Mouse (Mus musculus) fibroblast of lung, adult 2 months (primary cell): ENCODE measurements at regions not wholly inside any gene's neighbourhood (a gene's known extent, or its start where the extent isn't known, plus 50 kb on each side); places are given as distances from the start of the nearest gene placed in this dataset.

ENCODE experiments used
- DNase-seq: peaks from one replicate; pipeline ENCODE4 v3.0.0-alpha.2; 2011; ENCODE audit warnings: low read depth

- peak; percentile 11 for DNase-seq
These were observed 266.9 kb downstream of the Dhx15 start for GRCm38 (mm10) chr5:51923417-51923816.

- no peak for DNase-seq
These were observed 267.3 kb downstream of the Dhx15 start for GRCm38 (mm10) chr5:51922973-51923372.

- DNase-seq = no peak
These were observed 267.8 kb downstream of the Dhx15 start for GRCm38 (mm10) chr5:51922494-51922893.

DNA sequence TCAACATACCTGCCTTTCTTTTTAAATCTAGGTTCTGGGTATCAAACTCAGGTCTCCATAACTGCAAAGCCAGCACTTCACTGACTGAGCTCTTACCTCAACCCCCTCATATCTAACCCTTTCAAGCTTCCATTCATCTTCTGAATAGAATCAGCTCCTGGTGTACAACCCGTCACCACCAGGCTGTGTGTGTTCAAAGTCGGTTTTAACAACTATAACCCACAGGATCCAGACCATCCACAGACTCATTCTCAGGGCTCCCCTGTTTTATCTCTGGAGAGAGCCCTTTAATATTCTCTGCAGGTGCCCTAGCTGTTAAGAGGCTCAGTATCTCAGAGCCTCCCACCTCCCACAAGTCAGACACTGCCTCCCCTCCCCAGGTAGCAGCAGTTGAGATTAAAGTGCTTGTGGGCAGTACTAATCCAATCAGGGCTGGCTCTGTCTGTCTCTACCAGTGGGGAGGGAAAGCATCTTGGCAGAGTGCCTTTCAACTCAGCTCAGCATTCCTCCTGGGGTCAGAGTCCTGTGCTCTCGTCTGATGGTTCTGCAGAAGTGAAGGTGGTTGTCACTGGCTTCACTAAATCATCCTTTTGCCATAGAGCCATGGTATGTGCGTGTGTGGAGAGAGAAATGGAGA lies 272.4 kb downstream of the Dhx15 start:
- DNase-seq = no peak

GRCm38 (mm10) chr5:51914731-51915130 lies 275.6 kb downstream of the Dhx15 start:
- DNase-seq = no peak

DNA sequence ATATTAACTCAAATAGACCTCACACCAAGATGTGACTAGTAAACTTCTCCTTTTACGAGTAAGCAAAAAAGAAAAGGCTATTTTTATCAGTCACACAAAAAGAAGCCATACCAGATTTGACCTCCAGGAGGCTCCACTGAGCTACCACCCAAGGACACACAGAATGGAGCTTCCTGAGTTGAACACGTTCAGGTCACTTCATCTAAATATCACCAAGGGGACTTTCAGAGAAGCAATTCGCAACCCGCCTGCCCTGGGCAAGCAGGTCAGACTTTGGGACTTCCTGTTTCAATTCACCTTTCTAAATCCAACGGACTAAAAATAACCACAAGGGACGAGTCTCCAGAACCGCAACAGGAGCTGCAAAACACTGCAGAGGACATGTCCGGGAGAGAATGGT lies 281.5 kb downstream of the Dhx15 start:
- DNase-seq = no peak

- no peak for DNase-seq
These were observed 283.8 kb downstream of the Dhx15 start for GRCm38 (mm10) chr5:51906315-51907109.

DNA sequence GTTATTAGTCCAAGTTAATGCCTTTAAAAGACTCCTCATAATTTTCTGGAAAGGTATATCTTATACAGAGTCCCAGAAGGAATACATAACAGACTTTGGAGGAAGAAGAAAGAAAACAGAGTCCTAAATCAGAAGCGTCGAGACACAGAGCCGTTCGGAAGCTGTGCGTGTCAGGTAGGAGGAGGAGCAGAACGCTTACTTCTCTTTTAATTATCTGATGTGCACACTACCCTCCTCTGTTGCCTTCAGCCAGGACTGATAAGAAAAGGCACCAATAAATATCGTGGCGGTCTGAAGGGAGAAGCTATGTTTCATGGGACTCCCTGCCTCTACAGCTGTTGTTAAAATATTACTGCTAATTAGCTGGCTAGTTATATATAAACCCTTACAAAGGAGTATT lies 296.2 kb downstream of the Dhx15 start:
- DNase-seq = no peak

DNA sequence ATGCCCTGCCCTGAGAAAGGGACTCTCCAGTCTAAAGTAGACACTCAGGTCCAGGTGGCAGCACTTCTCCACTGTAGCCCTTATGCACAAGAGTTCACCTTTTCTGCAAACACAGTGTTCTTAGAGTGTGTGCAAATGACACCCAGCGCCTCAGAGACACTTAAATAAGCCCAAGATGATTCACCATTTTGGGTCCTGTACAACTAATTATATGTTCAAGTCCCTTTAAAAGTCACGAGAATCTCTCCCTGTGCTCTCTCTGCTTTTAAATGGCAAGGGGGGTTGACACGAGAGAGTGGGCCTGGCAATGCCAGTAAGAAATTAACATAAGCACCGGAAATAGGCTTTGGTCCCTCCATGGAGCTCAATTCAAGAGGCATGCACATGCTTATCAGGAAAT lies 299.0 kb downstream of the Dhx15 start:
- no peak for DNase-seq

GRCm38 (mm10) chr5:51888404-51888803 lies 301.9 kb downstream of the Dhx15 start:
- DNase-seq = no peak

GRCm38 (mm10) chr5:51882594-51882993 lies 307.7 kb downstream of the Dhx15 start:
- no peak for DNase-seq

DNA sequence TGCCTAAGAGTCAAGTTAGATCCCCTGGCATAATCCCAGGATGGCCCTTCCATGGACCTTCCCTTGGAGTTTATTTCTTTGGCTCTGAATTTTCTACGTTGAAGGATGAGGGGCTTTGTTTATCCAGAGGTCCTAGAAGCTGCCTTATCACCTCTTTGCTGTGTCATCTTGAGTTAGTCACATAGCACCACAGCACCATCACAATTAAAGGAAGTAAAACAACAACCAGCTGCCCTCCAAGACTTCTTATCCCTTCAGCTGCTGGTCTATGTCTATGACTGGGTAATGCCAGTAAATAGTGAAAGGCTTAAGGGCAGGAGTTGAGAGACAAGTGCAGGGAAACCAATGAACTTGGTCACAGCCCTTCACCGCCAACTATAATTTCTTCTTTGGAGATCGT lies 308.1 kb downstream of the Dhx15 start:
- DNase-seq = no peak

DNA sequence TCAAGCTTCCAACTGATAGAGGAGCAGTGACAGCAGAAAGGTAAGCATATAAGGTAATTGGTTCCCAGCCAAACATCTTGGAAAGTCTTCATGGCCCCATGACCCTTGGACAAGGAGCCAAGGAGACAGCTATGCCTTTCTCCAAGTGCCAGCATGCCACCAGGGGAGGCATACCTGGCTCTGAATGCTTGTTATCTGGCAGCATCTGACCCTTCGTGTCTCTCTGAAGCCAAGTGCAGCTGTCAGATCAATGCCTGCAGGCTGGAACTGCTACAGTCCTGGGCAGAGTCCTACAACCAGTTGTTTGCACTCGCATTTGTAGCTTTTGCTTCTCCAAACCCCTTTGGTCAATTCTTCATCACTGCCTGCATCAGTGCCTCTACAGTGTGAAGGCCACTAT lies 309.3 kb upstream of the Ppargc1a start:
- no peak for DNase-seq

DNA sequence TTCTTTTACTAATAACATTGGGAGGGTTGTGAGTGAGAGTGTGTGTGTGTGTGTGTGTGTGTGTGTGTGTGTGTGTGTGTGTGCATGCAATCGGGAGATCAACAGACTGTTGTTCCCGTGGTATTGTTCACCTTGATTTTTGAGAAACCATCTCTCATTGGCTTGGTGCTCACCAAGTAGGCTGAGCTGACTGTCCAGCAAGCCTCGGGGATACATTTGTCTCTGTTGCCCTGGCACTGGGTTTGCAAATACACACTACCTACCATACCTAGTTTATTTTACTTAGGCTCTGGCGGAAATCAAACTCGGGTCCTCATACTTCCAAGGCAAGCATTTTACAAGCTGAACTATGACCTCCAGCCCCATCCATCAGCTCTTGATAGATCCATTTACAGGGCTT lies 306.0 kb upstream of the Ppargc1a start:
- no peak for DNase-seq

DNA sequence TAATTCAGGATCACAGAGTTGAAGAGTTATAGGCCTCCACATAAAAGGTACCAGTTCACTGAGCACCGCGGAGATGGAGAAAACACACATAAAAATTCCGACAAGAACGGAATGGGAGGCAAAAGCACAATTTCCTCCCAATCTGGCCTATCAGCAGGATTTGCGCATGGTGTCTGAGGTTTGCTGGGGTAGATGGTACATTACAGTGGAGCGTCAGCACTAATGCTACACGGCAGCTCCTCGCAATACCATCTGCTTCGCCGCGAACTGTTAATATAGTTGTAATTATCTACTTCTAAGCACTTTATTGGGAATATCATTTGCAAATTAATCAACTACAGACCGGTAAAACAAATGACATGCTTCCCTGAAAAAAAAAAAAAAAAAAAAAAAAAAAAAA lies 304.2 kb upstream of the Ppargc1a start:
- no peak for DNase-seq

DNA sequence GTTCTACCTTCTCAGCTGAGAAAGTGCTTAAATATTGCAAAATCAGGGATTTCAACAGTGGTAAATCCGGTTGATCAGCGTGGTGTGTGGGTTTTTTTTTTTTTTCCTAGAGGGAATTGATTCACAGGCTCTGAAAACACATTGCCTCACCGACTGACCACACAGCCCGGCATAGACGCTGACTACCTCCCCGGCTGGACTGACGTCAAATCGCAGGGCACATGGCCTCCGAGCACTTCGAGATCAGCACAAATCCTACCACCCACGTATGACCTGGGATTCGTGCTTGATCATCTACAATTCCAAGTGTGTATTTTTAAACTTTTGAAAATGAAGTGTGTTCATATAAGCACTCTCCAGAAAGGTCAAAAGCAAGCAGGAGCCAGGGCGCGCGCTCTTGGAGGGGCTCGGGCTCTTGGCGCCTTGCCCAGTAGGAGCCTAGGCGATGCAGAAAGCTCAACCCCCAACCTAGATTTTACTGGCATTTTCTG lies 300.7 kb upstream of the Ppargc1a start:
- DNase-seq = peak; percentile 82

DNA sequence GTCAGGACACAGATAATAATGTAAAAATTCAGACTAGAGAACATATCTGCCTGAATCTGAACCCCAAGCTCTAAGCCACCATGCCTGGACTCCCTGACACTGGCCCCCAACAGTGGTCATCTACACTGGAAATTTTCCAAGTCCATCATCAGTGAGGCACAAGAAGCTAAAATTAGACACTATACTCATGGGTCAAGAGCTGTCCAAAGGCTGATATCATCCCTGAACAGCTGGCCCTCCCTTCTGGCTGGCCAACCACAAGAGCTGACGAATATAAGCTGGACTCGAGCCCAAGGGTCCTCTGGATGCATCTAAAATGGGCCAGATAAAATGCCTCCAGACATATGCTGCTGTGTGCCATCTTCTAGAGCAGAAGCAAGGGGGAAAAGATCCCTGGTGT lies 298.5 kb upstream of the Ppargc1a start:
- no peak for DNase-seq

GRCm38 (mm10) chr5:51860496-51860895 lies 293.0 kb upstream of the Ppargc1a start:
- no peak for DNase-seq

DNA sequence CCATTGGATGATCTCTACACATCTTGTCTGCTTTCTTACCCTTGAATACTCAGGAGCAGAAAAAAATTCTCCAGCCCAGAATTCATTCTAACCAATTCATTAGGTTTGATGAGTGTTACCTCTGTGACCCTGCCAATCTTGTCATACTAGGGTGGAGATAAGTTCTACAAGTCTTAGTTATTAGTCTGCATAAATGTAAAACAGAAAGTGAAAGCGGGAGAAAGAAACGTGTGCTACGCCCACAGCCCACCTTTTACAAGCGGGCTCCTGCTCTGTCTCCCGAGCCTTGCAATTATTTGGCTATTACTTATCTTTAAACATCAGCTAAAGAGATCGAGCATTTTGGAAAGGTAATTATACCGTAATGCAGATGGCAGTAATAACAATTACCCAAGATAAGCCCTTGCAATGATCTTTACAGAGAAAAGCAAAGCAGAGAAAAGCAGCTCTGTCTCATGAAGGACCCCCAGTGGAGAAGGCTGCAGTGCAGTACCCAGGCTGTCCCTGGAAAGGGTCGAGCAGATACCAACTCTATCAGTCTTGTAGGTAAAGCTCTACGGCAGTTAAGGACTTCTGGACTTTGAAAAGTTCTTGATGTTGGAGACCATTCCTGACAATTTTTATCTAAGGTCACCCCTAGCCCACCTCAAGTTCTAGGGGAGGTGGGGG lies 286.1 kb upstream of the Ppargc1a start:
- DNase-seq = no peak

GRCm38 (mm10) chr5:51850091-51850490 lies 282.6 kb upstream of the Ppargc1a start:
- no peak for DNase-seq

DNA sequence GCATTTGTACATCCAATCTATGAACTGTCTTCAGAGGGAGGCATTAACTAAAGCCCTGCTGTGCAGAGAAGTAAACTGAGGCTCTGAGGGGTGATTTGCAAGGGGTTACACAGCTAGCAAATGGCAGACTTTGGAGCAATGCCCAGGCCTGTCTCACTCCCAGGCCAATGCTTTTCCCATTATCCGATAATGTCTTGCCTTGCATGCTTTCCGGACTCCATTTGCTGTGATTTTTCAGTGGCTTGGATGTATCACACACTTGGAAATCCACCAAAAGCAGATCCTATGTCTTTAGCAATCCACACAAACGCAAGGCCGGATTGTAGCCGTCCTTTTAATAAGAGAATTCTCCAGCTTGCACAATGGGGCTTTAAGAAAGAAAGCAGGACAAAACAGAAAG lies 281.7 kb upstream of the Ppargc1a start:
- no peak for DNase-seq

DNA sequence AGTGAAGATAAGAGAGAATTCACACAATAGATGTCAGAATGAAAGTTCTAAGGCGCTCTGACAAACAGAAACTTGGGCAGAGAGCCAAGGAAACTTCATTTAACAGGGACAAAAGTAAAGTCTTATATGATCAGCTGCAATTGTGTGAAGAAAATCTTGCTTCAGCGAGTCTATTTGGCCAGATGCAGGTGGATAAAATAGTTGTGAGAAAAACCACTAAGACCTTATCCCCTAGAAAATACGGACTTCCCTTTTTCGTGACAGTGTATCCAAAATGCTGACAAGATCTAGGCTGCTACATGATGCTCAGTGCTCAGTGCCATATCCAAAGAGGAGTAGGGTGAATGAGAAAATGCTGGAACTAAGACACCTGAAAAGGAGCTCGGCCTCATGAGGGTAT lies 274.7 kb upstream of the Ppargc1a start:
- DNase-seq = no peak

DNA sequence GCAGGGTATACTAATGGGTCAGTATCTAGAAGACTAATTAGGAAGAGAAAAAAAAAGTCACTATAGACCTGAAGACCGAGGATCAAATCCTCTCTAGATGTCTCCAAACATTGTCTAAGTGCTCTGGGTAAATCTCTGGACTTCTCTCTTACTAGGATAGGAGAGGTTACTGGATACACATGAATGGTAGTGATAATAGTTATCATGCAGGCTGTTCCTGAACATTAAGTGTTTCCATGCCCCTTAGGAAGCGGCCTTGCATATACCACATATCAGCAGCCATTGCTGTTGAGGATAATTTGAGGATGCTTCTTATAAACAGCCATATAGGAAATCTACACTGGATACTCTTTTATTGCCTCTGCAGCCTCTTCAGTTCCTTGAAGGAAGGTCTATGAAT lies 274.2 kb upstream of the Ppargc1a start:
- no peak for DNase-seq
